Mouse (Mus musculus): ENCODE data around the gene Wnk1. TPM values are rescaled to one million over a fixed set of nuclear protein-coding genes. Genes with fewer than 3 reads are reported as not detected.
"Not testable (repeated sequence)": the region's sequence is repeated elsewhere in the genome, so short reads cannot be mapped to it uniquely, and the experiment has no call there.

The Wnk1 gene
- polyA plus RNA-seq (2016; fragmentation: Nextera tagmentation; extraction: Ambion mirVana), result 31.3 and 36.5 TPM in 2 replicates

- Histone ChIP-seq H3K9me3 (replicated peaks) (no peaks in the 10 kb centered on the region), H3K4me1 (peaks cover 25% of the 10 kb centered on the region), H3K27me3 (replicated peaks) (no peaks in the 10 kb centered on the region), H3K36me3 (peaks cover 18% of the 10 kb centered on the region), H3K27ac (peak within 1 kb of the TSS; percentile 100), H3K4me2 (peak within 1 kb of the TSS; percentile 78), H3K9ac (peak within 1 kb of the TSS; percentile 97), H3K4me3 (peak within 1 kb of the TSS; percentile 84)
- under 1% methylated on average over 56 of the region's 59 CpGs for WGBS (ENCODE audit: insufficient replicate concordance)
- peak; percentile 86 for ATAC-seq
Observed at GRCm38 (mm10) chr6:120038366-120039255, at the start of gene Wnk1. TSS of gene Wnk1 (minus strand) at chr6:120038672.

- WGBS (ENCODE audit: insufficient replicate concordance), result 79% methylated on average over 8 of the region's 8 CpGs
- not testable (repeated sequence) for ATAC-seq; H3K27me3 ChIP-seq (replicated peaks); H3K9me3 ChIP-seq (replicated peaks); H3K9ac ChIP-seq; H3K27ac ChIP-seq; H3K4me1 ChIP-seq; H3K36me3 ChIP-seq; H3K4me3 ChIP-seq; H3K4me2 ChIP-seq
Observed at GRCm38 (mm10) chr6:120087041-120087440, 48.6 kb upstream of the Wnk1 start.

GRCm38 (mm10) chr6:120085832-120086231 lies 47.4 kb upstream of the Wnk1 start:
- Histone ChIP-seq H3K4me2 (no peak overlapping the region), H3K9ac (no peak overlapping the region), H3K27me3 (replicated peaks) (no peaks in the 10 kb centered on the region), H3K9me3 (replicated peaks) (no peaks in the 10 kb centered on the region), H3K4me3 (no peak overlapping the region), H3K36me3 (no peaks in the 10 kb centered on the region), H3K4me1 (0 out of 2 replicates have a peak, but pooled peaks cover 3% of the 10 kb centered on the region), H3K27ac (no peak overlapping the region)
- no peak for ATAC-seq
- 62% methylated on average over 3 of the region's 3 CpGs for WGBS (ENCODE audit: insufficient replicate concordance)

- H3K9me3 ChIP-seq (replicated peaks), result no peaks in the 10 kb centered on the region
- H3K4me1 ChIP-seq, result 0 out of 2 replicates have a peak, but pooled peaks cover 3% of the 10 kb centered on the region
- no peak overlapping the region for H3K4me2 ChIP-seq
- H3K4me3 ChIP-seq, result no peak overlapping the region
- no peak for ATAC-seq
- H3K36me3 ChIP-seq, result no peaks in the 10 kb centered on the region
- WGBS (ENCODE audit: insufficient replicate concordance), result 74% methylated on average over 2 of the region's 2 CpGs
- no peak overlapping the region for H3K9ac ChIP-seq
- no peak overlapping the region for H3K27ac ChIP-seq
- no peaks in the 10 kb centered on the region for H3K27me3 ChIP-seq (replicated peaks)
Observed at GRCm38 (mm10) chr6:120084983-120085382, 46.5 kb upstream of the Wnk1 start.

- 54% methylated on average over 6 of the region's 6 CpGs for WGBS (ENCODE audit: insufficient replicate concordance)
- H3K4me1 ChIP-seq, result peaks cover 7% of the 10 kb centered on the region; the same call in 1 of the 2 replicates
- no peak overlapping the region for H3K27ac ChIP-seq
- no peak overlapping the region for H3K9ac ChIP-seq
- H3K4me2 ChIP-seq, result no peak overlapping the region
- H3K27me3 ChIP-seq (replicated peaks), result no peaks in the 10 kb centered on the region
- no peaks in the 10 kb centered on the region for H3K36me3 ChIP-seq
- H3K9me3 ChIP-seq (replicated peaks), result no peaks in the 10 kb centered on the region
- no peak overlapping the region for H3K4me3 ChIP-seq
- ATAC-seq, result no peak
Observed at GRCm38 (mm10) chr6:120083442-120083841, 45.0 kb upstream of the Wnk1 start.

GRCm38 (mm10) chr6:120082951-120083411 lies 44.5 kb upstream of the Wnk1 start:
- ATAC-seq, result no peak
- Histone ChIP-seq H3K9ac (no peak overlapping the region), H3K4me1 (peaks cover 7% of the 10 kb centered on the region; the same call in 1 of the 2 replicates), H3K4me2 (peak overlapping the region; percentile 24; the same call in 1 of the 2 replicates), H3K27me3 (replicated peaks) (no peaks in the 10 kb centered on the region), H3K9me3 (replicated peaks) (no peaks in the 10 kb centered on the region), H3K4me3 (no peak overlapping the region), H3K36me3 (no peaks in the 10 kb centered on the region), H3K27ac (no peak overlapping the region)
- 30% methylated on average over 8 of the region's 8 CpGs for WGBS (ENCODE audit: insufficient replicate concordance)

- Histone ChIP-seq H3K4me3 (no peak overlapping the region), H3K4me1 (peaks cover 9% of the 10 kb centered on the region), H3K9ac (no peak overlapping the region), H3K36me3 (no peaks in the 10 kb centered on the region), H3K27ac (no peak overlapping the region), H3K4me2 (no peak overlapping the region; the same call in 1 of the 2 replicates), H3K9me3 (replicated peaks) (no peaks in the 10 kb centered on the region), H3K27me3 (replicated peaks) (no peaks in the 10 kb centered on the region)
- WGBS (ENCODE audit: insufficient replicate concordance), result 78% methylated on average over 6 of the region's 6 CpGs
- no peak for ATAC-seq
Observed at GRCm38 (mm10) chr6:120082251-120082950, 43.9 kb upstream of the Wnk1 start.

GRCm38 (mm10) chr6:120081516-120081915 lies 43.0 kb upstream of the Wnk1 start:
- H3K4me1 ChIP-seq, result peaks cover 18% of the 10 kb centered on the region
- no peak overlapping the region for H3K27ac ChIP-seq
- ATAC-seq, result no peak
- H3K9ac ChIP-seq, result no peak overlapping the region
- H3K4me3 ChIP-seq, result no peak overlapping the region
- 52% methylated on average over 4 of the region's 4 CpGs for WGBS (ENCODE audit: insufficient replicate concordance)
- H3K9me3 ChIP-seq (replicated peaks), result no peaks in the 10 kb centered on the region
- no peaks in the 10 kb centered on the region for H3K27me3 ChIP-seq (replicated peaks)
- no peaks in the 10 kb centered on the region for H3K36me3 ChIP-seq
- no peak overlapping the region for H3K4me2 ChIP-seq

GRCm38 (mm10) chr6:120079547-120079946 lies 41.1 kb upstream of the Wnk1 start:
- Histone ChIP-seq H3K36me3 (no peaks in the 10 kb centered on the region), H3K27me3 (replicated peaks) (no peaks in the 10 kb centered on the region), H3K4me3 (no peak overlapping the region), H3K9me3 (replicated peaks) (no peaks in the 10 kb centered on the region), H3K4me2 (no peak overlapping the region), H3K4me1 (peaks cover 24% of the 10 kb centered on the region), H3K27ac (no peak overlapping the region), H3K9ac (no peak overlapping the region)
- 66% methylated on average over 10 of the region's 10 CpGs for WGBS (ENCODE audit: insufficient replicate concordance)
- no peak for ATAC-seq

- Histone ChIP-seq H3K4me2 (peak overlapping the region; percentile 30), H3K36me3 (no peaks in the 10 kb centered on the region), H3K9me3 (replicated peaks) (no peaks in the 10 kb centered on the region), H3K27ac (peak overlapping the region; percentile 61), H3K4me1 (peaks cover 21% of the 10 kb centered on the region), H3K9ac (no peak overlapping the region), H3K27me3 (replicated peaks) (no peaks in the 10 kb centered on the region), H3K4me3 (no peak overlapping the region)
- ATAC-seq, result peak; percentile 80
- WGBS (ENCODE audit: insufficient replicate concordance), result 62% methylated on average over 6 of the region's 6 CpGs
Observed at GRCm38 (mm10) chr6:120076619-120077450, 38.4 kb upstream of the Wnk1 start.

- Histone ChIP-seq H3K9me3 (replicated peaks) (no peaks in the 10 kb centered on the region), H3K9ac (no peak overlapping the region), H3K27me3 (replicated peaks) (no peaks in the 10 kb centered on the region), H3K4me1 (peaks cover 17% of the 10 kb centered on the region), H3K4me3 (no peak overlapping the region), H3K27ac (no peak overlapping the region), H3K36me3 (no peaks in the 10 kb centered on the region), H3K4me2 (no peak overlapping the region)
- no peak for ATAC-seq
- 59% methylated on average over 2 of the region's 2 CpGs for WGBS (ENCODE audit: insufficient replicate concordance)
Observed at GRCm38 (mm10) chr6:120072630-120073029, 34.2 kb upstream of the Wnk1 start.

Data from liver, embryonic 12.5 days (tissue).